Comparison of ENCODE assay signal across 9 mouse cellular contexts in the genomic region with DNA sequence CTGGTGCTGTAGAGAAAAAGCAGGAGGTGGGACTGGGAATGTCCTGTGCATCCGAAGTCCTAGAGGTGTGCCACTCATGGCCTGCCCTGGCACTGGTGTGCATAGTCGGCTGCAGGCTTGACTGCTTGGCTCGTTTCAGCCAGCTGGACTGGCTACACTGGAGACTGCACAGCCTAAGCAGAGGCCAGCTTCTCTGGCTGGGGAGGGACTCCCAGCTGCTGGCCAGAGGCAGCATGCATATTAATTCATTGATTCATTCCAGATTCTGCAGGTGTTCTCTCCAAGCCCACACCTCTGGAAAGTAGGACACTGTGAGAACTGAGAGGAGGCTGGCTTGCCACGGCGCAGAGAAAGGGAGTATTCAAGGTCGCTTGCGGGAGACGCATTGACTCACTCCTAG.
DNase-seq lines count a peak whose midpoint lies in the region; ATAC-seq and TF ChIP-seq lines count a peak whose summit lies in the region.
"Had no signal": no experiment of that assay in that cellular context is flagged by ENCODE, and none has a peak within 500 bp of the region (broad histone marks: within the 10 kb centered on the region; RNA-seq: fewer than 3 reads in every experiment).

No protein-coding gene starts in this region.

- H3K4me3 ChIP-seq in hindbrain, embryonic 12.5 days, result no peak overlapping the region
- no peak overlapping the region for H3K4me3 ChIP-seq in hindbrain, embryonic 10.5 days
- H3K4me3 ChIP-seq: lung, embryonic 15.5 days had no signal

- WGBS in hindbrain, embryonic 12.5 days, result 72% methylated on average over 8 of the region's 8 CpGs
- WGBS in hindbrain, embryonic 10.5 days, result 82% methylated on average over 8 of the region's 8 CpGs

- ATAC-seq in hindbrain, embryonic 12.5 days (ENCODE audit: low FRiP score), result peak; percentile 74

- no peak for TF ChIP-seq POLR2A in brain, embryonic 14.5 days (IDR thresholded peaks at IDR 0.05; ENCODE audit: borderline replicate concordance, extremely low read depth, insufficient read depth, insufficient read length, poor library complexity, severe bottlenecking)

- no peak for TF ChIP-seq CTCF in brain, embryonic 14.5 days (IDR thresholded peaks at IDR 0.05; ENCODE audit: borderline replicate concordance, extremely low read depth, insufficient read depth, insufficient read length)

- no peak overlapping the region for H3K4me2 ChIP-seq in hindbrain, embryonic 12.5 days (replicated peaks)
- H3K4me2 ChIP-seq: lung, embryonic 15.5 days had no signal

- no peaks in the 10 kb centered on the region for H3K27me3 ChIP-seq in hindbrain, embryonic 12.5 days
- H3K27me3 ChIP-seq in hindbrain, embryonic 10.5 days (ENCODE audit: insufficient read depth, poor library complexity, severe bottlenecking), result no peaks in the 10 kb centered on the region
- H3K27me3 ChIP-seq: lung, embryonic 15.5 days had no signal

- peaks cover 38% of the 10 kb centered on the region for H3K4me1 ChIP-seq in hindbrain, embryonic 12.5 days
- H3K4me1 ChIP-seq in hindbrain, embryonic 10.5 days (replicated peaks), result peaks cover 17% of the 10 kb centered on the region; the same call in 1 of the 2 replicates
- H3K4me1 ChIP-seq: lung, embryonic 15.5 days had no signal

- DNase-seq in hindbrain, embryonic 10.5 days (ENCODE audit: low spot score), result no peak
- peak; percentile 68 for DNase-seq in brain, embryonic 14.5 days (ENCODE audit: low read depth)
- DNase-seq in cerebellum, adult 9-11 months, result peak; percentile 64
- DNase-seq in kidney, postnatal 14 days, result peak; percentile 3
- DNase-seq in spleen, postnatal 10 days (ENCODE audit: low spot score in 2 of 2), result no peak
- DNase-seq in liver, result no peak
- DNase-seq: thymus, postnatal 25 days had no signal

- H3K9me3 ChIP-seq in hindbrain, embryonic 12.5 days (replicated peaks), result no peaks in the 10 kb centered on the region
- H3K9me3 ChIP-seq in hindbrain, embryonic 10.5 days, result no peaks in the 10 kb centered on the region
- H3K9me3 ChIP-seq: lung, embryonic 15.5 days had no signal

- peak overlapping the region; percentile 69 for H3K27ac ChIP-seq in hindbrain, embryonic 12.5 days
- no peak overlapping the region for H3K27ac ChIP-seq in hindbrain, embryonic 10.5 days
- H3K27ac ChIP-seq: lung, embryonic 15.5 days had no signal

- no peak overlapping the region for H3K9ac ChIP-seq in hindbrain, embryonic 12.5 days
- H3K9ac ChIP-seq: lung, embryonic 15.5 days had no signal

- H3K36me3 ChIP-seq in hindbrain, embryonic 12.5 days, result no peaks in the 10 kb centered on the region
- no peaks in the 10 kb centered on the region for H3K36me3 ChIP-seq in hindbrain, embryonic 10.5 days
- H3K36me3 ChIP-seq: lung, embryonic 15.5 days had no signal

Comparison
In these comparisons a context has a peak if more than half of its experiments do, and no peak if none do; other contexts are left out.
1. DNase-seq: peak in brain, embryonic 14.5 days (single experiment), cerebellum, adult 9-11 months (single experiment) and kidney, postnatal 14 days (single experiment); none in hindbrain, embryonic 10.5 days (single experiment), spleen, postnatal 10 days (0 of 2) and liver (single experiment).